Mouse (Mus musculus) adrenal gland, postnatal 10 days (tissue): Measurements from ENCODE around the gene Cmss1. TPM values are rescaled to one million over a fixed set of nuclear protein-coding genes. Genes with fewer than 3 reads are reported as not detected.
A peak's percentile ranks its signal among the peaks of the same experiment; 100 is the strongest.
"Not testable (repeated sequence)": the region's sequence is repeated elsewhere in the genome, so short reads cannot be mapped to it uniquely, and the experiment has no call there.

Experiments
- DNase-seq: peaks from one replicate; pipeline ENCODE4 v3.0.0; 2021; ENCODE audit warnings: mixed read lengths
- total RNA-seq, 2 experiments: library from RNA; stranded (reverse); gene quantifications; 2 replicates each; pipeline ENCODE4 v1.2.3; 2021

Cmss1 gene
- total RNA-seq, 2 experiments from 2014 or later, result 18.8 to 21.8 TPM

GRCm38 (mm10) chr16:57427516-57428285 lies 179.0 kb downstream of the Cmss1 start:
- DNase-seq, result peak; percentile 64

- DNase-seq, result no peak
These were observed 180.0 kb downstream of the Cmss1 start for GRCm38 (mm10) chr16:57426680-57427079.

GRCm38 (mm10) chr16:57423001-57423800 lies 183.5 kb downstream of the Cmss1 start:
- peak; percentile 33 for DNase-seq

- no peak for DNase-seq
These were observed 184.8 kb downstream of the Cmss1 start for GRCm38 (mm10) chr16:57421680-57422417.

- DNase-seq, result peak; percentile 38
These were observed 185.7 kb downstream of the Cmss1 start for GRCm38 (mm10) chr16:57420773-57421556.

GRCm38 (mm10) chr16:57419881-57420280 lies 186.8 kb downstream of the Cmss1 start:
- DNase-seq, result no peak

GRCm38 (mm10) chr16:57419332-57419731 lies 187.3 kb downstream of the Cmss1 start:
- no peak for DNase-seq

- no peak for DNase-seq
These were observed 188.7 kb downstream of the Cmss1 start for GRCm38 (mm10) chr16:57417955-57418354.

- DNase-seq, result no peak
These were observed 189.6 kb downstream of the Cmss1 start for GRCm38 (mm10) chr16:57417017-57417416.

- no peak for DNase-seq
These were observed 190.6 kb downstream of the Cmss1 start for GRCm38 (mm10) chr16:57416049-57416448.

- DNase-seq, result no peak
These were observed 193.9 kb downstream of the Cmss1 start for GRCm38 (mm10) chr16:57412766-57413165.

- DNase-seq, result no peak
These were observed 202.8 kb downstream of the Cmss1 start for GRCm38 (mm10) chr16:57403825-57404224.

GRCm38 (mm10) chr16:57402910-57403309 lies 203.8 kb downstream of the Cmss1 start:
- no peak for DNase-seq

- DNase-seq, result no peak
These were observed 205.0 kb downstream of the Cmss1 start for GRCm38 (mm10) chr16:57401702-57402101.

- DNase-seq, result no peak
These were observed 207.1 kb downstream of the Cmss1 start for GRCm38 (mm10) chr16:57399566-57399965.

- DNase-seq, result peak; percentile 85
These were observed 208.1 kb downstream of the Cmss1 start for GRCm38 (mm10) chr16:57398387-57399214.

- no peak for DNase-seq
These were observed 208.8 kb downstream of the Cmss1 start for GRCm38 (mm10) chr16:57397845-57398244.

- DNase-seq, result no peak
These were observed 210.4 kb downstream of the Cmss1 start for GRCm38 (mm10) chr16:57396249-57396648.

GRCm38 (mm10) chr16:57393161-57393560 lies 213.5 kb downstream of the Cmss1 start:
- peak; percentile 30 for DNase-seq

- no peak for DNase-seq
These were observed 214.2 kb downstream of the Cmss1 start for GRCm38 (mm10) chr16:57392461-57392860.

- DNase-seq, result not testable (repeated sequence)
These were observed 215.5 kb downstream of the Cmss1 start for GRCm38 (mm10) chr16:57391171-57391570.
